Mouse (Mus musculus) forebrain, embryonic 11.5 days (tissue): ENCODE data around the gene Olfr805. TPM values are rescaled to one million over a fixed set of nuclear protein-coding genes. Genes with fewer than 3 reads are reported as not detected.

Source experiments
- ATAC-seq: fragments of 200-750 bp; cut with Nextera tagmentation; replicated peaks from 2 replicates; pipeline ENCODE4 v1.8.0; 2017; ENCODE audit warnings: moderate TSS enrichment; ENCODE audit not compliant: low FRiP score
- DNase-seq: peaks from one replicate; pipeline ENCODE4 v3.0.0-alpha.2; 2017; ENCODE audit warnings: low spot score
- H3K27ac ChIP-seq: fragments of 300-500 bp; sonication (generic); 2 replicates; pipeline ENCODE4 v1.5.1; 2014; ENCODE audit warnings: low read depth, low read length
- H3K27me3 ChIP-seq: fragments of 300-500 bp; sonication (generic); 2 replicates; pipeline ENCODE4 v1.6.1; 2014; ENCODE audit warnings: mild to moderate bottlenecking, low read length, mixed read lengths; ENCODE audit not compliant: control insufficient read depth, insufficient read depth
- H3K36me3 ChIP-seq: fragments of 300-500 bp; sonication (generic); 2 replicates; pipeline ENCODE4 v1.6.1; 2014; ENCODE audit warnings: mild to moderate bottlenecking, low read length, moderate library complexity, mixed read lengths; ENCODE audit not compliant: control insufficient read depth, insufficient read depth
- H3K4me1 ChIP-seq: fragments of 300-500 bp; sonication (generic); replicated peaks from 2 replicates; pipeline ENCODE4 v1.6.1; 2014; ENCODE audit warnings: low read length, mixed read lengths; ENCODE audit not compliant: control insufficient read depth, insufficient read depth
- H3K4me2 ChIP-seq: fragments of 300-500 bp; sonication (generic); 2 replicates; pipeline ENCODE4 v1.6.1; 2014; ENCODE audit warnings: low read depth, mild to moderate bottlenecking, low read length, moderate library complexity, mixed read lengths; ENCODE audit not compliant: severe bottlenecking
- H3K4me3 ChIP-seq: fragments of 300-500 bp; sonication (generic); 2 replicates; pipeline ENCODE4 v1.5.1; 2014; ENCODE audit warnings: low read depth, low read length
- H3K9ac ChIP-seq: fragments of 300-500 bp; sonication (generic); 2 replicates; pipeline ENCODE4 v1.6.1; 2014; ENCODE audit warnings: low read length
- H3K9me3 ChIP-seq: fragments of 300-500 bp; sonication (generic); 2 replicates; pipeline ENCODE4 v1.6.1; 2016; ENCODE audit warnings: low read length, mixed read lengths; ENCODE audit not compliant: control insufficient read depth
- WGBS: fragments of 180-500 bp; shearing (Covaris S2); extraction: QIAGEN DNeasy Blood & Tissue Kit; methylation state at CpG from one replicate; pipeline ENCODE4 v1.1.7; 2014; 5-methylcytosine and 5-hydroxymethylcytosine counted together
- polyA plus RNA-seq: library from polyadenylated mRNA; unstranded; fragments of >200 nt; fragmentation: Nextera tagmentation; extraction: Ambion mirVana; gene quantifications from 2 replicates; pipeline ENCODE4 v1.2.1, GENCODE M21; 2014

The Olfr805 gene
- polyA plus RNA-seq = not detected in 2 replicates

GRCm38 (mm10) chr10:129729275-129729674, at the start of gene Olfr805:
TSS of gene Olfr805 (minus strand) at chr10:129729375.
- no peak within 1 kb of the TSS for H3K9ac ChIP-seq
- no peaks in the 10 kb centered on the region for H3K36me3 ChIP-seq
- no peaks in the 10 kb centered on the region for H3K27me3 ChIP-seq
- WGBS = 91% methylated on average over 2 of the region's 2 CpGs
- no peak within 1 kb of the TSS for H3K4me2 ChIP-seq
- ATAC-seq (no peak), DNase-seq (no peak)
- H3K9me3 ChIP-seq = no peaks in the 10 kb centered on the region
- H3K4me3 ChIP-seq = no peak within 1 kb of the TSS
- no peaks in the 10 kb centered on the region for H3K4me1 ChIP-seq
- H3K27ac ChIP-seq = no peak within 1 kb of the TSS

- H3K9ac ChIP-seq = no peak overlapping the region
- H3K27me3 ChIP-seq = no peaks in the 10 kb centered on the region
- H3K4me2 ChIP-seq = no peak overlapping the region
- no peak overlapping the region for H3K4me3 ChIP-seq
- H3K27ac ChIP-seq = no peak overlapping the region
- H3K9me3 ChIP-seq = no peaks in the 10 kb centered on the region
- ATAC-seq = no peak
- H3K36me3 ChIP-seq = no peaks in the 10 kb centered on the region
- no peak for DNase-seq
- H3K4me1 ChIP-seq = no peaks in the 10 kb centered on the region
These were observed 48.9 kb upstream of the Olfr805 start for GRCm38 (mm10) chr10:129778123-129778522.

- no peak within 1 kb of the TSS for H3K4me3 ChIP-seq
- no peak for ATAC-seq
- H3K27me3 ChIP-seq = no peaks in the 10 kb centered on the region
- H3K4me2 ChIP-seq = no peak within 1 kb of the TSS
- H3K4me1 ChIP-seq = no peaks in the 10 kb centered on the region
- no peak within 1 kb of the TSS for H3K27ac ChIP-seq
- no peaks in the 10 kb centered on the region for H3K9me3 ChIP-seq
- H3K9ac ChIP-seq = no peak within 1 kb of the TSS
- H3K36me3 ChIP-seq = no peaks in the 10 kb centered on the region
- DNase-seq = no peak
These were observed 45.2 kb upstream of the Olfr805 start, which contains the start of gene Olfr809 for GRCm38 (mm10) chr10:129774338-129774737. TSS of gene Olfr809 (plus strand) at chr10:129774638.

- H3K4me2 ChIP-seq = no peak within 1 kb of the TSS
- no peak for ATAC-seq
- H3K27me3 ChIP-seq = no peaks in the 10 kb centered on the region
- H3K9ac ChIP-seq = no peak within 1 kb of the TSS
- no peaks in the 10 kb centered on the region for H3K36me3 ChIP-seq
- H3K4me1 ChIP-seq = no peaks in the 10 kb centered on the region
- H3K4me3 ChIP-seq = no peak within 1 kb of the TSS
- 97% methylated on average over 1 of the region's 1 CpGs for WGBS
- no peak for DNase-seq
- no peak within 1 kb of the TSS for H3K27ac ChIP-seq
- H3K9me3 ChIP-seq = no peaks in the 10 kb centered on the region
These were observed 36.0 kb upstream of the Olfr805 start, which contains the start of gene Olfr808 for GRCm38 (mm10) chr10:129765182-129765581. TSS of gene Olfr808 (plus strand) at chr10:129765482.

- WGBS = 85% methylated on average over 1 of the region's 1 CpGs
These were observed 28.5 kb upstream of the Olfr805 start, which contains the start of gene Olfr807 for GRCm38 (mm10) chr10:129757693-129758092. TSS of gene Olfr807 (minus strand) at chr10:129757793.

GRCm38 (mm10) chr10:129741821-129742220, 12.6 kb upstream of the Olfr805 start, which contains the start of gene Olfr806:
TSS of gene Olfr806 (minus strand) at chr10:129741921.
- ATAC-seq = no peak
- no peak for DNase-seq
- no peaks in the 10 kb centered on the region for H3K9me3 ChIP-seq
- H3K4me3 ChIP-seq = no peak within 1 kb of the TSS
- no peaks in the 10 kb centered on the region for H3K36me3 ChIP-seq
- no peak within 1 kb of the TSS for H3K9ac ChIP-seq
- H3K27ac ChIP-seq = no peak within 1 kb of the TSS
- no peaks in the 10 kb centered on the region for H3K4me1 ChIP-seq
- H3K27me3 ChIP-seq = no peaks in the 10 kb centered on the region
- no peak within 1 kb of the TSS for H3K4me2 ChIP-seq

More at GRCm38 (mm10) chr10:129757693-129758092, 28.5 kb upstream of the Olfr805 start, which contains the start of gene Olfr807:
- Histone ChIP-seq H3K4me3 (no peak within 1 kb of the TSS), H3K36me3 (no peaks in the 10 kb centered on the region), H3K9me3 (no peaks in the 10 kb centered on the region), H3K27me3 (no peaks in the 10 kb centered on the region), H3K4me2 (no peak within 1 kb of the TSS), H3K27ac (no peak within 1 kb of the TSS), H3K9ac (no peak within 1 kb of the TSS), H3K4me1 (no peaks in the 10 kb centered on the region)
- no peak for ATAC-seq
- no peak for DNase-seq

- Histone ChIP-seq H3K4me3 (no peak within 1 kb of the TSS), H3K27ac (no peak within 1 kb of the TSS), H3K36me3 (no peaks in the 10 kb centered on the region), H3K27me3 (no peaks in the 10 kb centered on the region), H3K9me3 (no peaks in the 10 kb centered on the region), H3K4me2 (no peak within 1 kb of the TSS), H3K4me1 (no peaks in the 10 kb centered on the region), H3K9ac (no peak within 1 kb of the TSS)
- ATAC-seq (no peak), DNase-seq (no peak)
These were observed 26.3 kb downstream of the Olfr805 start, which contains the start of gene Olfr804 for GRCm38 (mm10) chr10:129702910-129703309. TSS of gene Olfr804 (plus strand) at chr10:129703210.

- no peak within 1 kb of the TSS for H3K4me3 ChIP-seq
- no peaks in the 10 kb centered on the region for H3K9me3 ChIP-seq
- ATAC-seq (no peak), DNase-seq (no peak)
- no peaks in the 10 kb centered on the region for H3K27me3 ChIP-seq
- no peak within 1 kb of the TSS for H3K4me2 ChIP-seq
- H3K27ac ChIP-seq = no peak within 1 kb of the TSS
- H3K9ac ChIP-seq = no peak within 1 kb of the TSS
- WGBS = 85% methylated on average over 2 of the region's 2 CpGs
- H3K4me1 ChIP-seq = no peaks in the 10 kb centered on the region
- H3K36me3 ChIP-seq = no peaks in the 10 kb centered on the region
These were observed 35.0 kb downstream of the Olfr805 start, which contains the start of gene Olfr803 for GRCm38 (mm10) chr10:129694186-129694585. TSS of gene Olfr803 (minus strand) at chr10:129694286.

GRCm38 (mm10) chr10:129688069-129688468, 41.1 kb downstream of the Olfr805 start, which contains the start of gene Olfr802:
TSS of gene Olfr802 (minus strand) at chr10:129688169.
- no peak within 1 kb of the TSS for H3K4me2 ChIP-seq
- no peaks in the 10 kb centered on the region for H3K4me1 ChIP-seq
- H3K27ac ChIP-seq = no peak within 1 kb of the TSS
- H3K4me3 ChIP-seq = no peak within 1 kb of the TSS
- no peaks in the 10 kb centered on the region for H3K9me3 ChIP-seq
- no peaks in the 10 kb centered on the region for H3K36me3 ChIP-seq
- ATAC-seq = no peak
- 67% methylated on average over 1 of the region's 1 CpGs for WGBS
- H3K9ac ChIP-seq = no peak within 1 kb of the TSS
- no peak for DNase-seq
- H3K27me3 ChIP-seq = no peaks in the 10 kb centered on the region
